Mouse (Mus musculus) kidney, adult 11 months (tissue): ENCODE results near the gene Olfr603.
"Not testable (repeated sequence)": the region's sequence is repeated elsewhere in the genome, so short reads cannot be mapped to it uniquely, and the experiment has no call there.

Source experiments
- DNase-seq: peaks from one replicate; pipeline ENCODE4 v3.0.0; 2022

Olfr603 gene

GRCm38 (mm10) chr7:103386077-103386476 lies at the start of gene Olfr603:
Gene Olfr603 (minus strand): TSS chr7:103386177.
- DNase-seq: no peak

- DNase-seq: not testable (repeated sequence)
Observed at GRCm38 (mm10) chr7:103414772-103415171, 28.8 kb upstream of the Olfr603 start, which contains the start of gene Usp17lc. Gene Usp17lc (plus strand): TSS chr7:103415072.

GRCm38 (mm10) chr7:103406521-103407055 lies 20.6 kb upstream of the Olfr603 start:
- not testable (repeated sequence) for DNase-seq

DNA sequence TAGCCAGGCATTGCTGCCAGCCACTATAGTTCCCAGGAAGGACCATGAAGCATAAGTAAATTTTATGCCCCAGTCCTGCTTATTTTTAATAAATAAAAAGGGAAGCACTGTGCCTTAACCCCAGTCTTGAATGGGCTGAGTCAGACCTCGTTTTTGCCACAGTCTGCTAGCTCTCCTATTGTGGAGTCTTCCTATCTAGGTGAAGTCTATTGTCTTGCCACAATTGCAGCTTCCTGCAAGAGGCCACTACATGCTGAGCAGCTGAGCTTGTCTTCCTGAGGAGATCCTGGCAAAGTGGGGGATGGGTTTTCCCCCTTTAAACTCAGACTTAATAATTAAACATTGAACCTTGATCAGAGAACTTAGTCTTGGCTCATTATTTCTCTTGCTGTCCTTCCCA lies 13.0 kb upstream of the Olfr603 start:
- no peak for DNase-seq

DNA sequence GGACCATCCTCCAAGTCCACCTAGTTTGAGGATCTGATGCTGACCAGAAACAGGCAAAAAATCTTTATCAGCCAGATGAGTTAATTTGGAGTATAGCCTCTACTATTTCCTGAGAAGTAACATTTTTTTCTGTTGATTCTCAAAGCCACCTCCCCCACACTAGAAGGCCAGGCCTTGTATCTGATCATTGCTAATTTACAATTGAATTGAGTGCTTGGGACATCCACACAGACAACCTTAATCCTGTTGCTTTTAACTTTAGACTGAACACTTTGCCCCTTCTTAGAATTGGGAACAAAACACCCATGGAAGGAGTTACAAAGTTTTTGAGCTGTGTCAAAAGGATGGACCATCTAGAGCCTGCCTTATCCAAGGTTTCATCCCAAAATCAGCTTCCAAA lies 11.8 kb upstream of the Olfr603 start:
- no peak for DNase-seq

GRCm38 (mm10) chr7:103362555-103362954 lies 23.4 kb downstream of the Olfr603 start, which contains the start of gene Olfr601:
Gene Olfr601 (minus strand): TSS chr7:103362655.
- DNase-seq: no peak

DNA sequence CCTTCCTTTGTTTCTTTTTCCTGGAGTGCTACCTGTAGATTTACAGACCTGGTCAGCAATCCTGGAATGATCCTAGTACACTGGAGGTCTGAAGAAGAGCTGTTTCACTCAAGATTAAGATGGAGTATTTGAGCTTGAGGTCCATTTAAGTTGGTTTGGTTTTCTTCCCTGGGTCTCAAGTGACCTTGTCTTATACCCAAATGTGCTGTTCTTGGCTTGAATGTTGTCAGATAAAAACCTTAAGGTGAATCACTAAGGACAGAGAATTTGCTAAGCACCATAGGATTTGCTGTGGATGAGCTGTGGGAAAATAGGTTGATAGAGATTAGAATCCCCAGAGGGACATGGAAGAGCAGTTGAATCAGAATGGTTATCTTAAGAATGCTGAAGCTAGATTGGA lies 36.4 kb downstream of the Olfr603 start, which contains the start of gene Olfr600:
TSS of gene Olfr600 (minus strand) at position 101 of the 400 bp plus-strand sequence.
- DNase-seq: no peak

GRCm38 (mm10) chr7:103335617-103336016 lies 50.4 kb downstream of the Olfr603 start, which contains the start of gene Olfr599:
Gene Olfr599 (plus strand): TSS chr7:103335917.
- DNase-seq: no peak
